Mouse (Mus musculus): ENCODE measurements at regions not wholly inside any gene's neighbourhood (a gene's known extent, or its start where the extent isn't known, plus 50 kb on each side); places are given as distances from the start of the nearest gene placed in this dataset.

- DNase-seq (ENCODE audit: low spot score in 2 of 2), result peak in 1 of 2 experiments; percentile 72
- intact Hi-C loops (cut with DNase I), result no loop called here
These were observed 157.1 kb downstream of the Csl start for GRCm38 (mm10) chr10:99602331-99602730.

- DNase-seq (ENCODE audit: low spot score in 2 of 2), result no peak
- intact Hi-C loops (cut with DNase I), result no loop called here
These were observed 155.3 kb downstream of the Csl start for GRCm38 (mm10) chr10:99604172-99604571.

- no peak for DNase-seq (ENCODE audit: low spot score in 2 of 2)
- intact Hi-C loops (cut with DNase I), result no loop called here
These were observed 151.0 kb downstream of the Csl start for GRCm38 (mm10) chr10:99608477-99608876.

GRCm38 (mm10) chr10:99609420-99609819, 150.0 kb downstream of the Csl start:
- intact Hi-C loops (cut with DNase I), result no loop called here
- no peak for DNase-seq (ENCODE audit: low spot score in 2 of 2)

- no peak for DNase-seq (ENCODE audit: low spot score in 2 of 2)
- intact Hi-C loops (cut with DNase I), result no loop called here
These were observed 148.6 kb downstream of the Csl start for GRCm38 (mm10) chr10:99610890-99611289.

- DNase-seq (ENCODE audit: low spot score in 2 of 2), result no peak
- intact Hi-C loops (cut with DNase I), result loop anchor here (1.0 to 5.0 kb wide), 2 partner anchors 352 to 507 kb away; partner anchors contain the start of genes Dusp6 and Poc1b
These were observed 144.8 kb downstream of the Csl start for GRCm38 (mm10) chr10:99614392-99615249.

- intact Hi-C loops (cut with DNase I), result loop anchor here (1.0 to 5.0 kb wide), 2 partner anchors 353 to 508 kb away; partner anchors contain the start of genes Dusp6 and Poc1b
- no peak for DNase-seq (ENCODE audit: low spot score in 2 of 2)
These were observed 144.1 kb downstream of the Csl start for GRCm38 (mm10) chr10:99615371-99615770.

GRCm38 (mm10) chr10:99615779-99616178, 143.7 kb downstream of the Csl start:
- peak; percentile 91 to 96 for DNase-seq (ENCODE audit: low spot score in 2 of 2)
- intact Hi-C loops (cut with DNase I), result loop anchor here (1.0 to 5.0 kb wide), 3 partner anchors 353 to 508 kb away; partner anchors contain the start of genes Dusp6 and Poc1b

GRCm38 (mm10) chr10:99617623-99618022, 141.8 kb downstream of the Csl start:
- peak in 1 of 2 experiments; percentile 36 for DNase-seq (ENCODE audit: low spot score in 2 of 2)
- intact Hi-C loops (cut with DNase I), result loop anchor here (5.0 kb wide), 1 partner anchor 355 kb away; the partner anchor contains the start of gene Dusp6

GRCm38 (mm10) chr10:99619421-99620151, 139.9 kb downstream of the Csl start:
- intact Hi-C loops (cut with DNase I), result loop anchor here (1.0 to 5.0 kb wide), 2 partner anchors 357 to 455 kb away; partner anchors contain the start of gene Dusp6

GRCm38 (mm10) chr10:99620489-99620888, 139.0 kb downstream of the Csl start:
- intact Hi-C loops (cut with DNase I), result no loop called here
- DNase-seq (ENCODE audit: low spot score in 2 of 2), result no peak

More at GRCm38 (mm10) chr10:99619421-99620151, 139.9 kb downstream of the Csl start:
- peak; percentile 84 to 89 for DNase-seq (ENCODE audit: low spot score in 2 of 2)

- no peak for DNase-seq (ENCODE audit: low spot score in 2 of 2)
- intact Hi-C loops (cut with DNase I), result no loop called here
These were observed 132.1 kb downstream of the Csl start for GRCm38 (mm10) chr10:99627355-99627754.

- no peak for DNase-seq (ENCODE audit: low spot score in 2 of 2)
- intact Hi-C loops (cut with DNase I), result no loop called here
These were observed 127.0 kb downstream of the Csl start for GRCm38 (mm10) chr10:99632250-99632985.

GRCm38 (mm10) chr10:99635796-99636195, 123.7 kb downstream of the Csl start:
- no peak for DNase-seq (ENCODE audit: low spot score in 2 of 2)
- intact Hi-C loops (cut with DNase I), result no loop called here

GRCm38 (mm10) chr10:99639022-99639421, 120.4 kb downstream of the Csl start:
- DNase-seq (ENCODE audit: low spot score in 2 of 2), result no peak
- intact Hi-C loops (cut with DNase I), result no loop called here

- no peak for DNase-seq (ENCODE audit: low spot score in 2 of 2)
- intact Hi-C loops (cut with DNase I), result no loop called here
These were observed 120.0 kb downstream of the Csl start for GRCm38 (mm10) chr10:99639469-99639868.

- intact Hi-C loops (cut with DNase I), result loop anchor here (2.0 to 5.0 kb wide), 3 partner anchors 376 to 835 kb away; partner anchors contain the start of gene Kitl
- peak; percentile 64 to 76 for DNase-seq (ENCODE audit: low spot score in 2 of 2)
These were observed 117.7 kb downstream of the Csl start for GRCm38 (mm10) chr10:99641784-99642183.

GRCm38 (mm10) chr10:99642201-99642827, 117.1 kb downstream of the Csl start:
- no peak for DNase-seq (ENCODE audit: low spot score in 2 of 2)
- intact Hi-C loops (cut with DNase I), result loop anchor here (5.0 kb wide), 2 partner anchors 375 to 510 kb away; partner anchors contain the start of gene Kitl

- DNase-seq (ENCODE audit: low spot score in 2 of 2), result no peak
- intact Hi-C loops (cut with DNase I), result loop anchor here (5.0 kb wide), 2 partner anchors 372 to 507 kb away; partner anchors contain the start of gene Kitl
These were observed 114.5 kb downstream of the Csl start for GRCm38 (mm10) chr10:99644981-99645380.

Measured in left cerebral cortex, postnatal 25 days (tissue).